Mouse (Mus musculus): ENCODE data around the gene Afg1l.

- no peak for TF ChIP-seq CTCF (IDR thresholded peaks at IDR 0.05; ENCODE audit: control insufficient read depth, insufficient read depth, insufficient replicate concordance, low read depth, low read length)
- no peak for TF ChIP-seq POLR2A (IDR thresholded peaks at IDR 0.05; ENCODE audit: control insufficient read depth, low read depth, low read length)
Measured at GRCm38 (mm10) chr10:42383708-42384107, 94.7 kb downstream of the Afg1l start.

Measured in testis, adult 2 months (tissue).